Mouse (Mus musculus) limb, embryonic 12.5 days (tissue): ENCODE measurements around the gene Akap17b. TPM values are rescaled to one million over a fixed set of nuclear protein-coding genes. Genes with fewer than 3 reads are reported as not detected.
A peak's percentile ranks its signal among the peaks of the same experiment; 100 is the strongest.

Source experiments
- ATAC-seq: fragments of 200-750 bp; cut with Nextera tagmentation; 2 replicates; pipeline ENCODE4 v1.8.0; 2017; ENCODE audit warnings: low read depth, moderate TSS enrichment; ENCODE audit not compliant: insufficient number of reproducible peaks, insufficient read depth, low FRiP score, low TSS enrichment
- H3K27ac ChIP-seq: fragments of 300-500 bp; sonication (generic); 2 replicates; pipeline ENCODE4 v1.5.1; 2016; ENCODE audit warnings: mild to moderate bottlenecking, moderate library complexity
- H3K27me3 ChIP-seq: fragments of 300-500 bp; sonication (generic); 2 replicates; pipeline ENCODE4 v1.6.1; 2016; ENCODE audit warnings: mild to moderate bottlenecking, moderate library complexity
- H3K36me3 ChIP-seq: fragments of 300-500 bp; sonication (generic); 2 replicates; pipeline ENCODE4 v1.6.1; 2016; ENCODE audit warnings: mild to moderate bottlenecking, moderate library complexity
- H3K4me1 ChIP-seq: fragments of 300-500 bp; sonication (generic); replicated peaks from 2 replicates; pipeline ENCODE4 v1.6.1; 2016
- H3K4me2 ChIP-seq: fragments of 300-500 bp; sonication (generic); 2 replicates; pipeline ENCODE4 v1.6.1; 2016; ENCODE audit warnings: mild to moderate bottlenecking, moderate library complexity
- H3K4me3 ChIP-seq: fragments of 300-500 bp; sonication (generic); replicated peaks from 2 replicates; pipeline ENCODE4 v1.5.1; 2016; ENCODE audit warnings: mild to moderate bottlenecking
- H3K9ac ChIP-seq: fragments of 300-500 bp; sonication (generic); replicated peaks from 2 replicates; pipeline ENCODE4 v1.6.1; 2016; ENCODE audit warnings: mild to moderate bottlenecking, moderate library complexity
- H3K9me3 ChIP-seq: fragments of 300-500 bp; sonication (generic); 2 replicates; pipeline ENCODE4 v1.6.1; 2016; ENCODE audit warnings: mild to moderate bottlenecking, moderate library complexity
- WGBS: fragments of 180-500 bp; shearing (Covaris S2); methylation state at CpG from one replicate; pipeline ENCODE4 v1.1.7; 2016; 5-methylcytosine and 5-hydroxymethylcytosine counted together
- polyA plus RNA-seq: library from polyadenylated mRNA; unstranded; fragments of >200 nt; fragmentation: Nextera tagmentation; extraction: Ambion mirVana; gene quantifications from 2 replicates; pipeline ENCODE4 v1.2.1, GENCODE M21; 2016

Akap17b gene
- 2.8 and 2.9 TPM in 2 replicates for polyA plus RNA-seq

DNA sequence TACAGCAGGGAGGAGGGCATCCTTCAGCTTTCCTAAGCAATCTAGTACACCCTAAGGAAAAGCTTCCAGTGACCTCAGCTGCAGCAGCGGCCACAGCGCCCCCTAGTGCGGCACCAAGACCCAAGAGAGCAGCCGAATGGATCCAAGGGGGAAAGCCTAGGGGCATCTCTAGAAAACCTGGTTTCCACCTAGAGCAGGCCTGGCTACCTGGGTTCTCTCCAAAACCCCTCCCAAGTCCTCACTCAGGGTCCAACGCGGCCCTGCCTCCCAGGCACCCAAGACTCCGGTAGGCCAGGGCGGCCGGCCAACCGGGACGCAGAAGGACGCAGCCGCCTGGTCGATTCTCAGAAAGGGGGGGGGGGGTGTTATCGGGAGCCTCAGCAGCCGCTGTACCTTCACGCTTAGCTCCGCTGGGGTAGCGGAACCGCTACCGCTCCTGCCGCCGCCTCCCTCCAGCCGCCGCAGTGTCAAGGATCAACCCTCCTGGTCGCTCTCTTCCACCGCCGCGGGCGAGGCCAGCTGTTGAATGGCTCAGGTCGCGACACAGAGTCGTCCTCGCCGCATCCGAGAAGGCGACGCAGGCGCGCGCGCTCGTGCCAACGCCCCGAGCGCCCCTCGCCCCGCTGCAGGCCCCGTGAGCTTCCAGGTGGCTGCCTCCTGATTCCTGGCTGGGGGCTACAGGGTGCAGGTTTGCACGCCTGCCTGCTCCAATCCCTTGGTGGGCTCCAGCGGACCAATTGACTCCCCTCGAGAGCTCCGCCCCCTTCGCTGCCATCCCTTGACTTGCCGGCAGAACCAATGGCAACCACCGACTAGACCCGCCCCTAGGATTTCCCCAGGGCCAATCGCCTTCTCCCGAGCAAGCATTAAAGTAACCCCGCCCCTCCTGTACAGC is at the start of gene Akap17b:
Gene Akap17b (minus strand): TSS at position 739 of the 895 bp plus-strand sequence.
- Histone ChIP-seq H3K36me3 (no peaks in the 10 kb centered on the region), H3K9ac (peak within 1 kb of the TSS; percentile 63), H3K4me2 (peak within 1 kb of the TSS; percentile 49), H3K4me1 (no peaks in the 10 kb centered on the region), H3K27me3 (no peaks in the 10 kb centered on the region), H3K9me3 (no peaks in the 10 kb centered on the region), H3K27ac (peak within 1 kb of the TSS; percentile 62; the same call in 1 of the 2 replicates), H3K4me3 (peak within 1 kb of the TSS; percentile 57)
- ATAC-seq = peak; percentile 97
- 20% methylated on average over 50 of the region's 60 CpGs for WGBS

DNA sequence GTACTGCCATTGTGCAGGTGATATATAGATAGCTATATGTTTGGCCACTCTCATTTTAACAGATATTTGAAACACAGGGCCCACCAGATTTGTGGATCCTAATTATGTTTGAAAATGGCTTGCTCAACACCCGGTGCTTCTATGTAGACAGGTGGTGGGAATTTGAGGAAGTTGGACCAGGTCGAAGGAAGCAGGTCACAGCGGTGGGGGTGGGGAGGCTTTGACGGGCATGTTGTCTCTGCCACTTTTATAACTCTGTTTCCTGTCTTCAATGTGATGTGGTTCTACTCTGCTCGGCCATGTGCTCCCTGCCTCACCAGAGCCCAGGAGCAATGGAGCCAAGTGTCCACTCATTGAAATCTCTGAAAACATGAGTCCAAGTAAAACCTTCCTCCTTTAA is 46.2 kb upstream of the Akap17b start:
- H3K4me3 ChIP-seq = no peak overlapping the region
- no peaks in the 10 kb centered on the region for H3K4me1 ChIP-seq
- no peaks in the 10 kb centered on the region for H3K27me3 ChIP-seq
- no peak for ATAC-seq
- no peak overlapping the region for H3K9ac ChIP-seq
- no peak overlapping the region for H3K4me2 ChIP-seq
- no peaks in the 10 kb centered on the region for H3K36me3 ChIP-seq
- H3K9me3 ChIP-seq = no peaks in the 10 kb centered on the region
- no peak overlapping the region for H3K27ac ChIP-seq
- WGBS = 84% methylated on average over 5 of the region's 5 CpGs

DNA sequence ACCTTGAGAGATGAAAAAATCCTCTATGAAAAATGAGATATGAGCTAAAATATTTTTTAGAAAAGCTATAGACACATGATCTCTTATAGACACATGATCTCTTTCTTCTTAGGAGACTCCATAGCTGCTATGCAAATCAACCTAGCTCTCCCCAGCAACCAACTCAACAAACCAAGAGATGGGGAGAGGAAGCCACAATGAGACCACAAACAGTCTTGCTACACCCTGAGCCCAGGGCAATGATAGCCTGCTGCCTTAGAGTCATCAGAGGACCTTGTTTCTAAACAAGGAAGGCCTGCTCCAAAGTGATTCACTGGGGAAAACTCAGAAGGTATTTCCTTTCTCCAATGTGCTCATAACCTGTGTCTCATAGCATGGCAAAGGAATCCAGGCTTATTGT is 44.5 kb upstream of the Akap17b start:
- H3K4me2 ChIP-seq = no peak overlapping the region
- ATAC-seq = no peak
- no peaks in the 10 kb centered on the region for H3K4me1 ChIP-seq
- no peaks in the 10 kb centered on the region for H3K36me3 ChIP-seq
- H3K9me3 ChIP-seq = no peaks in the 10 kb centered on the region
- H3K27me3 ChIP-seq = no peaks in the 10 kb centered on the region
- no peak overlapping the region for H3K9ac ChIP-seq
- no peak overlapping the region for H3K27ac ChIP-seq
- no peak overlapping the region for H3K4me3 ChIP-seq

DNA sequence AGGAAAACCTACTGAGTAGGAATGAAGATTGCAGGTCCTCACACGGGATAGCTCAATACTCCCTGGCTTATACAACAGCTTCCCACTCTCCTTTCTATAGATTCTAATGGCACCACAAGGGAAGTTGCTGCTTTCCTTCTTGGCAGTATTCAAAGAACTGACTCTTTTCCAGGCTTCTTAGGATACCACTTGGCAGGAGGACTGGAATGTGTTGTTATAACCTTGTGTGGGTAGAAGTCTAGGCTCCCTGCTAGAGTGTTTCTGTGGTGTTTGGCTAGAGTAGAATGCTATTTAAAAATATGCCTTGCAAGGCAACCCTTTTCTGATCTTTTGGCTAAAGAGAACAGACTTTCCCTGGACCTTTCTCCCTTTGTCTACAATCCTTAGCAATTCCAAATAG is 31.6 kb upstream of the Akap17b start:
- H3K9ac ChIP-seq = no peak overlapping the region
- no peaks in the 10 kb centered on the region for H3K4me1 ChIP-seq
- H3K9me3 ChIP-seq = no peaks in the 10 kb centered on the region
- no peak for ATAC-seq
- no peaks in the 10 kb centered on the region for H3K27me3 ChIP-seq
- H3K36me3 ChIP-seq = no peaks in the 10 kb centered on the region
- H3K4me3 ChIP-seq = no peak overlapping the region
- H3K4me2 ChIP-seq = no peak overlapping the region
- 70% methylated on average over 1 of the region's 1 CpGs for WGBS
- H3K27ac ChIP-seq = no peak overlapping the region

DNA sequence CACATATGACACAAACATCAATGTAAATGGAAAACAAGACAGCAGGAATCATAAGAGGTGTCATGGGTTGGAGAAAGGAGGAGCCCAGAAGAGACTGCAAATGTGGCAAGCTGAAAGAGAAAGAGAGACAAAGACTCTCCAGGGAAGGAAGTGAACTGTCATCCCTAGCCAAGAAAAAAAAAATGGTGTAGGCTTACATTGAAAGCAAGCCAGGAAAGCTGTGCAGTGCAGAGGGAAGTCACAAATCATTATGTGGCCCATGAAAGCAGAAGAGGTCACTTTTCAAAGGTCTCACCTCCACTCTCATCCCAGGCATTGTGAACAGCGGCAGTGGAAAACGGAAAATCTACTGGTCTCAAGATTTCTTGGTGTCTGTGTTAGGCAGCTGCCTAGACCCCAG is 27.5 kb upstream of the Akap17b start:
- WGBS = 64% methylated on average over 2 of the region's 2 CpGs
- no peaks in the 10 kb centered on the region for H3K36me3 ChIP-seq
- no peaks in the 10 kb centered on the region for H3K9me3 ChIP-seq
- H3K4me3 ChIP-seq = no peak overlapping the region
- no peak overlapping the region for H3K9ac ChIP-seq
- H3K4me1 ChIP-seq = no peaks in the 10 kb centered on the region
- no peak overlapping the region for H3K27ac ChIP-seq
- no peaks in the 10 kb centered on the region for H3K27me3 ChIP-seq
- ATAC-seq = no peak
- H3K4me2 ChIP-seq = no peak overlapping the region

DNA sequence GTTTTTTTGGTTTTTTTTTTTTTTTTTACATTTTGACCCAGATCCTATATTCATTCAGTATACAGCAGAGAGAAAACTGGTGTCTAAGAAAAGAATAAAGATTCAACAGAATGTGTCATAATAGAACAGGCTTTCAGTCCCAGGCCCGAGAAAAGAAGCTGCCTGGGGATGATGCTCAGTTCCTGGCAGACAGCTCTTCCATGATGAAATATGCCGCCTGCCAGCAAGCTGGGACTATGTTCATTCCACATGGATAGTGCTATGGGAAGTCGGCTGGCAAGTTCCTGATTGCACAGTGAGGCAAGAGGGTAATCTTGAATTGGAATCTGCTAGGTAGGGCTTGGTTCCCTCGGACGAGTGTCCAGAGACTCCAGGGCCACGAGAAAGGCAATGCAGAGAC is 5.1 kb downstream of the Akap17b start:
- no peaks in the 10 kb centered on the region for H3K27me3 ChIP-seq
- no peaks in the 10 kb centered on the region for H3K36me3 ChIP-seq
- H3K4me3 ChIP-seq = no peak overlapping the region
- no peaks in the 10 kb centered on the region for H3K9me3 ChIP-seq
- no peak for ATAC-seq
- WGBS = 89% methylated on average over 6 of the region's 6 CpGs
- H3K4me2 ChIP-seq = no peak overlapping the region
- no peak overlapping the region for H3K9ac ChIP-seq
- no peak overlapping the region for H3K27ac ChIP-seq
- no peaks in the 10 kb centered on the region for H3K4me1 ChIP-seq

DNA sequence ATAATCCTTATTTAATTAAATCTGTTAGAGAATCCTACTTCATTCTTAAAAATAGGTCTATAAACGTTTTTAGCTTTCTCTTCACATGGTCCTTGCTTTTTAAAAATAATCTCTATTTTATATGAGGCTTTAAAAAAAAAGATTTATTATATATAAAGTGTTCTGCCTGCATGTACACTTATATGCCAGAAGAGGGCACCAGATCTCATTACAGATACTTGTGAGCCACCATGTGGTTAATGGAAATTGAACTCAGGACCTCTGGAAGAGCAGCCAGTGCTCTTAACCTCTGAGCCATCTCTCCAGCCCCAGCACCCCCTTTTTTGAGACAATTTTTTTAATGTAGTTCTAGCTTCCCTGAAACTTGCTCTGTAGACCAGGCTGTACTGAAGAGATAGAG is 14.4 kb downstream of the Akap17b start:
- WGBS = 16% methylated on average over 1 of the region's 1 CpGs
- Histone ChIP-seq H3K9me3 (no peaks in the 10 kb centered on the region), H3K27me3 (no peaks in the 10 kb centered on the region), H3K27ac (no peak overlapping the region), H3K4me2 (no peak overlapping the region), H3K9ac (no peak overlapping the region), H3K4me1 (no peaks in the 10 kb centered on the region), H3K36me3 (no peaks in the 10 kb centered on the region), H3K4me3 (no peak overlapping the region)
- ATAC-seq = no peak

DNA sequence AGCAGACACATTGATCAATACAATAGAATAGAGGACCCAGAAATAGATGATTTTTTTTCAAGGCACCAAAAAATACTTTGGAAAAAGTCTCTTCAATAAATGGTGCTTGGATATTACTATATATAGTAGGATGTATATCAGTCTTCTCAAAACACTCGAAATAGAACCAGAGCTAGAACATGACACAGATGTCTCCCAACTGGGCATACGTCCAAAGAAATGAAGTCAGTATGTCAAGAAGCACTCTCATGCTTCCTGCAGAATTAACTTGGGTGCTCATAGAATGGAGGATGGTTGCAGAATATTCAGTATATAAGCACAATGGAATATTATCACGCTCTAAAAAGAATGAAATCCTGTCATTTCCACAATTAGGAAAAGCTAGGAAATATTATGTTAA is 17.1 kb downstream of the Akap17b start:
- Histone ChIP-seq H3K9ac (no peak overlapping the region), H3K36me3 (no peaks in the 10 kb centered on the region), H3K4me1 (no peaks in the 10 kb centered on the region), H3K27ac (no peak overlapping the region), H3K4me2 (no peak overlapping the region), H3K9me3 (no peaks in the 10 kb centered on the region), H3K27me3 (no peaks in the 10 kb centered on the region), H3K4me3 (no peak overlapping the region)
- ATAC-seq = no peak
- WGBS = 79% methylated on average over 3 of the region's 3 CpGs

DNA sequence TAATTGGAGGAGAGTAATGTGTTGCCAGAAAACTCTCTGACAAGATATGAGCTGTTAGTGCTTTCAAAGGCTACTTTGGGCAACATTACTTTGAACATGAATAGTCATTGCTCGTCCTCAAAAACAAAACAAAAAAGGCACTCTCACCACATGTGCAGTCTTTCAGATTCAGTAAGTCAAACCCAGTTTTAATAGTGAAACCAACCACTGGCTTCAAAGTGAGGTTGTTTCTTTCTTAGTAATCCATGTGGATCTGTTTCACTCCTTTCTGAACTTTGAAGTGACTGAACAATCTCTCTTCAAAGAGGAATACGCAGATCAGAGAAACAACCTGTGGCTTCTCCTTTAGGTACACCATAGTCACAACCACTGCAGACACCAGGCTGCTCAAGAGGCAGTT is 36.1 kb downstream of the Akap17b start:
- Histone ChIP-seq H3K4me2 (no peak overlapping the region), H3K9ac (no peak overlapping the region), H3K36me3 (peaks cover 9% of the 10 kb centered on the region; the same call in 1 of the 2 replicates), H3K27me3 (no peaks in the 10 kb centered on the region), H3K27ac (no peak overlapping the region), H3K4me1 (no peaks in the 10 kb centered on the region), H3K9me3 (no peaks in the 10 kb centered on the region), H3K4me3 (no peak overlapping the region)
- WGBS = 71% methylated on average over 2 of the region's 2 CpGs
- no peak for ATAC-seq

DNA sequence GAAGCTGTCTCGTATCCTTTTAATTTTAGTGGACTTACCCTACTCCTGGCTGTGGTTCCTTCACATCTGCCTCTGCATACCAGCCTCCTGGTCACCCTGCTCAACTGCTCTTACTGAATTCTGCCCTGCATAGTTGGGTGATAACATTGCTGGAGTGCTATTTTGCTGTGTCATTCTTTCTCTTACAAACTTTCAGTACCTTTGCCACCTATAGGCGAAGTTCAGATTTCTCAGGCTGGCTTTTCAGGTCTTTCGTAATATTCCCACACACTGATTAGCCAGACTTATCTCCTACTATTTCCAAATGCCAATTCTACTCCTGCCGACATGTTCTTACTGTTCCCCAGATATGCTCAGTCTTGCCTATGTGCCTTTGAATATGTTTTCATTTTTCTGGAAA is 41.2 kb downstream of the Akap17b start:
- no peak for ATAC-seq
- WGBS = 88% methylated on average over 4 of the region's 4 CpGs
- Histone ChIP-seq H3K36me3 (peaks cover 32% of the 10 kb centered on the region; the same call in 1 of the 2 replicates), H3K27me3 (no peaks in the 10 kb centered on the region), H3K9me3 (no peaks in the 10 kb centered on the region), H3K27ac (no peak overlapping the region), H3K9ac (no peak overlapping the region), H3K4me3 (no peak overlapping the region), H3K4me2 (no peak overlapping the region), H3K4me1 (no peaks in the 10 kb centered on the region; the same call in 1 of the 2 replicates)

DNA sequence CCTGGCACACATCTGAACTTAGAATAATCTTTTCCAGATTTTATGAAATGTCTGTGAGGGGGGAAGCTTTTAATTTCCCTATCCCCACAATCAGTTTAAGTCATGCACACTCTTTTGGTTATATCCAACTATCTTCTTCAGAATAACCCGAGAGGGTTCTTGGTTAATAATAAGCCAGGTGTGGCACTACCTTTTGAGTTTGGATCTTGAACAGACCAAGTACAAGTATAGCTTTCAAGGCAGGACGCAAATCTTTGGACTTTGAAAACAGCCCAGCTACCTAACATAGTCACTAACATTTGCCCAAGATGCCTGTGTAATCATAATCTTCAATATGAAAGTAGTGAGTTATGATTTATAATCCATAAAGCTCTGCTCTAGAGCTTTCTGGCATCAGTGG is 42.3 kb downstream of the Akap17b start:
- Histone ChIP-seq H3K9me3 (no peaks in the 10 kb centered on the region), H3K27me3 (no peaks in the 10 kb centered on the region), H3K4me1 (no peaks in the 10 kb centered on the region; the same call in 1 of the 2 replicates), H3K9ac (no peak overlapping the region), H3K4me2 (no peak overlapping the region), H3K36me3 (peaks cover 32% of the 10 kb centered on the region; the same call in 1 of the 2 replicates), H3K27ac (no peak overlapping the region), H3K4me3 (no peak overlapping the region)
- WGBS = 87% methylated on average over 2 of the region's 2 CpGs
- no peak for ATAC-seq

DNA sequence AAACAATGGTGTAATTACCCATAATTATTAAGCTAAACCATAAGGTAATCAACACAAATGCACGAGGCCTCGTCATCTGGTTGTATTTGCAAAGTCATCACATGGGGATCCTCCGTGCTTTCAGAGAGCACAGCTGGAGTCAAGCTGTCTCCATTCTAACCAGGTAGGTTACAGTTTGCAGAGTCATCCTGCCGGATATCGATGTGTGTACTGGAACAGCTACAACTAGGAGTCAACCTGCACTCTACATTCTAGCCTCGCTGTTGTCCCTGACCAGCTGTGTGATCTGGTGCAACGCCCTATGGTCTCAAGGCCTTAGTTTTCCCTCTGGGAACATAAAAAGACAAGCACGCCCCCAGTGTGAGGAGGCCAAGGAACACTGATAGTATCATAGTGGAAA is 45.1 kb downstream of the Akap17b start:
- H3K27me3 ChIP-seq = no peaks in the 10 kb centered on the region
- H3K27ac ChIP-seq = no peak overlapping the region
- no peaks in the 10 kb centered on the region for H3K9me3 ChIP-seq
- no peaks in the 10 kb centered on the region; the same call in 1 of the 2 replicates for H3K4me1 ChIP-seq
- H3K9ac ChIP-seq = no peak overlapping the region
- peak overlapping the region; percentile 12; the same call in 1 of the 2 replicates for H3K4me3 ChIP-seq
- ATAC-seq = no peak
- WGBS = 57% methylated on average over 8 of the region's 8 CpGs
- H3K36me3 ChIP-seq = peaks cover 27% of the 10 kb centered on the region; the same call in 1 of the 2 replicates
- peak overlapping the region; percentile 58 for H3K4me2 ChIP-seq
